Mouse (Mus musculus) brown adipose tissue, adult 24 weeks (tissue): ENCODE measurements around the gene Drg2. TPM values are rescaled to one million over a fixed set of nuclear protein-coding genes. Genes with fewer than 3 reads are reported as not detected.

ENCODE experiments used
- H3K27ac ChIP-seq: fragments of 200-500 bp; replicated peaks from 2 replicates; pipeline ENCODE4 v1.5.1; 2012; ENCODE audit warnings: low read depth, mild to moderate bottlenecking, low read length
- H3K4me1 ChIP-seq: fragments of 200-500 bp; 2 replicates; pipeline ENCODE4 v1.6.1; 2012; ENCODE audit warnings: low read length, mixed read lengths; ENCODE audit not compliant: control insufficient read depth, insufficient read depth, insufficient read length
- H3K4me3 ChIP-seq: fragments of 200-500 bp; 2 replicates; pipeline ENCODE4 v1.5.1; 2012; ENCODE audit warnings: low read depth, mild to moderate bottlenecking, low read length, moderate library complexity; ENCODE audit not compliant: insufficient read depth
- polyA plus RNA-seq: library from polyadenylated mRNA; stranded (reverse); fragments of >200 nt; gene quantifications from 2 replicates; pipeline ENCODE4 v1.2.4, GENCODE M21; 2012; ENCODE audit not compliant: missing spikeins, insufficient read depth, insufficient read length

Drg2 gene
- polyA plus RNA-seq, 1 experiment, result 42.3 TPM

DNA sequence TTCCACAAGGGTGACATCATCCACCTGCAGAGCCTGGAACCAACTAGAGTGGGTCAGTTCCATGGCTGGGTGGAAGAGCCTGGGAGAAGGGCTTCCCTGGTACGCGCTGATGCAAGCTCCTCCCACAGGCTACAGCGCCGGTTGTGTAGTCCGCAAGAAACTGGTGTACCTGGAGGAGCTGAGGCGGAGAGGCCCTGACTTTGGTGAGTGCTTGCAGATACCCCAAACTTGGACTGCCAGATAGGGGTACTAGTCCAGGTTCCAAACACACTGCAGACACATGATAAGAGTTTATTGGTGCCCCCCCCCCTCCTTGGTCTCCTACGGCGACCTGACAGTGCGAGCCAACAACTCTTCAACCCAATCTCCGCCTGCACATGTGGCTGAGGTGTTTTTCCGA, 54.6 kb downstream of the Drg2 start:
- Histone ChIP-seq H3K27ac (no peak overlapping the region), H3K4me3 (peak overlapping the region; percentile 41), H3K4me1 (no peaks in the 10 kb centered on the region)

DNA sequence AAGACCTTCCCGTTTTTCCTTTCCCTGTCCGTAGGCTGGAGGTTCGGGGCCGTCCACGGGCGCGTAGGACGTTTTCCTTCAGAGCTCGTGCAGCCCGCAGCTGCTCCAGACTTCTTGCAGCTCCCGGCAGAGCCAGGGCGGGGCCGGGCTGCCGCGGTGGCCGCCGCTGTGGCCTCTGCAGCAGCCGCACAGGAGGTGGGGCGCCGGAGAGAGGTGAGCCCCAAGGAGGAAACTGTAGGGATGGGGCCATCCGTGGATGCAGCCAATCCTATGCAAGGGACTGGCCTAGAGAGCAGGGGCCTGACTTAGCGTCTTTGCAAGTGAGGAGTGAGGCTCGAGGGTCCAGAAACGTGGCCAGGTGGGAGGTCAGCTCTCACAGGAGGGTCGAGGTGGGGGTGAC, 55.1 kb downstream of the Drg2 start:
- Histone ChIP-seq H3K4me1 (no peaks in the 10 kb centered on the region), H3K4me3 (peak overlapping the region; percentile 41), H3K27ac (no peak overlapping the region)

- no peak overlapping the region for H3K4me3 ChIP-seq
- no peaks in the 10 kb centered on the region for H3K4me1 ChIP-seq
- H3K27ac ChIP-seq, result no peak overlapping the region
Observed at GRCm38 (mm10) chr11:60511893-60512292, 57.5 kb downstream of the Drg2 start.

DNA sequence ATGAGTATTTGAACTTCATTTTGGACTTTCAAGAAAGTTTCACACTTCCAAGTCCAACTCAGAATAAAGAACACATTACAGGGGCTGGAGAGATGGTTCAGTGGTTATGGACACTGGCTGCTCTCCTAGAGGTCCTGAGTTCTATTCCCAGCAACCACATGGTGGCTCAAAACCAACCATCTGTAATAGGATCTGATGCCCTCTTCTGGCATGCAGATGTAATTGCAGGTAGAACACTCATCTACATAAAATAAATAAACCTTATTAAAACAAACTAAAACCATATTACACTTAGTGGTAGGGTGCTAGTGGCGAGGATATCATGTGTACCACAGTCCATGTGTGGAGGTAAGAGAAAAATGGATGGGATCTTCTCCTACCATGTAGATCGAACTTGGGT, 58.1 kb downstream of the Drg2 start:
- H3K27ac ChIP-seq, result no peak overlapping the region
- no peaks in the 10 kb centered on the region for H3K4me1 ChIP-seq
- no peak overlapping the region for H3K4me3 ChIP-seq

- Histone ChIP-seq H3K27ac (no peak overlapping the region), H3K4me1 (no peaks in the 10 kb centered on the region), H3K4me3 (no peak overlapping the region)
Observed at GRCm38 (mm10) chr11:60514941-60515340, 60.5 kb downstream of the Drg2 start.

DNA sequence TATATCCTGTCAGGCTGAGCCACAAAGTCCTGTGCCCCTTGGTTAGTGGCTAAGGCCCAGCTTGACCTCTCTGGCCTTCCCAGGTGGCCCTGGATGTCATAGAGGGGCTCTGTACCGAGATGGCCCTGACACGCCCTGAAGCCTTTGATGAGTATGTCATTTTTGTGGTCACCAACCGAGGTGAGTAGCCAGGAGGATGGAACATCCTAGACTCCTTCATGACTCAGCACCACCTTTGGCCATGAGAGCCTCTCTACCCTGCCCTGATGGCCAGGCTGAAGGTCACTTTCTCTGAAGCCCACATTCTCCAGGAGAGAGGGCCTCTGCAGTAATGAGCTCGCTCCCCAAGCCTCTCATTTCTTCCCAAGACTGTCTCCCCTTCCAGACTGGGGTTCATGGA, 63.9 kb downstream of the Drg2 start:
- no peak overlapping the region for H3K4me3 ChIP-seq
- H3K27ac ChIP-seq, result no peak overlapping the region
- no peaks in the 10 kb centered on the region for H3K4me1 ChIP-seq

Other genes with a start within 250 kb of the Drg2 start
- 192 and 233 TPM in 2 replicates for gene Srebf1, start 232.0 kb upstream of the Drg2 start, polyA plus RNA-seq
- 27.4 and 27.6 TPM in 2 replicates for gene Tom1l2, start 101.7 kb upstream of the Drg2 start, polyA plus RNA-seq
- 1.2 and 1.8 TPM in 2 replicates for gene Drc3, start 101.3 kb upstream of the Drg2 start, polyA plus RNA-seq
- gene Gid4, start 37.4 kb upstream of the Drg2 start, polyA plus RNA-seq, result 51.5 and 87.5 TPM in 2 replicates
- 156 and 170 TPM in 2 replicates for gene Atpaf2, start 36.1 kb upstream of the Drg2 start, polyA plus RNA-seq
- not detected in 2 replicates for gene Myo15, start 14.7 kb downstream of the Drg2 start, polyA plus RNA-seq
- 29.3 and 30.4 TPM in 2 replicates for gene Alkbh5, start 81.8 kb downstream of the Drg2 start, polyA plus RNA-seq
- gene Llgl1, start 245.1 kb downstream of the Drg2 start, polyA plus RNA-seq, result 4.3 and 4.4 TPM in 2 replicates